Mouse (Mus musculus): ENCODE measurements at regions not wholly inside any gene's neighbourhood (a gene's known extent, or its start where the extent isn't known, plus 50 kb on each side); places are given as distances from the start of the nearest gene placed in this dataset.

- peak overlapping the region; percentile 13 for H3K27ac ChIP-seq
- intact Hi-C loops (cut with DNase I) = loop anchor here (10.0 kb wide), 1 partner anchor 194 kb away; no protein-coding TSS in a partner anchor
- 0 out of 2 replicates have a peak, but pooled peaks have one; percentile 47 for TF ChIP-seq EP300 (IDR thresholded peaks at IDR 0.05; ENCODE audit: insufficient read depth, low read depth, low read length)
- no peak for TF ChIP-seq POLR2A (IDR thresholded peaks at IDR 0.05; ENCODE audit: insufficient read depth, low read depth, low read length)
- no peak for TF ChIP-seq CTCF (IDR thresholded peaks at IDR 0.05)
- WGBS = 57% methylated on average over 11 of the region's 11 CpGs
- peak; percentile 78 to 84 for DNase-seq
- H3K36me3 ChIP-seq (ENCODE audit: control insufficient read depth, insufficient read depth, low read length) = no peaks in the 10 kb centered on the region
- H3K4me3 ChIP-seq = no peak overlapping the region
- no peaks in the 10 kb centered on the region for H3K27me3 ChIP-seq (ENCODE audit: control insufficient read depth, insufficient read depth, low read length)
- H3K9ac ChIP-seq (ENCODE audit: low read depth, low read length) = no peak overlapping the region
- no peaks in the 10 kb centered on the region; the same call in 1 of the 2 replicates for H3K4me1 ChIP-seq (ENCODE audit: control insufficient read depth, insufficient read depth, low read length)
- no peaks in the 10 kb centered on the region for H3K79me2 ChIP-seq (replicated peaks; ENCODE audit: control insufficient read depth, insufficient read depth, low read length)
Observed at GRCm38 (mm10) chr1:80018391-80019065, 157.5 kb upstream of the Serpine2 start.

GRCm38 (mm10) chr1:80015474-80015873 lies 154.5 kb upstream of the Serpine2 start:
- no peaks in the 10 kb centered on the region for H3K27me3 ChIP-seq (ENCODE audit: control insufficient read depth, insufficient read depth, low read length)
- H3K4me1 ChIP-seq (ENCODE audit: control insufficient read depth, insufficient read depth, low read length) = no peaks in the 10 kb centered on the region; the same call in 1 of the 2 replicates
- no peak overlapping the region for H3K27ac ChIP-seq
- no peak for DNase-seq
- no peak for TF ChIP-seq CTCF (IDR thresholded peaks at IDR 0.05)
- no peak for TF ChIP-seq POLR2A (IDR thresholded peaks at IDR 0.05; ENCODE audit: insufficient read depth, low read depth, low read length)
- no peak for TF ChIP-seq EP300 (IDR thresholded peaks at IDR 0.05; ENCODE audit: insufficient read depth, low read depth, low read length)
- H3K36me3 ChIP-seq (ENCODE audit: control insufficient read depth, insufficient read depth, low read length) = no peaks in the 10 kb centered on the region
- intact Hi-C loops (cut with DNase I) = loop anchor here (10.0 kb wide), 1 partner anchor 191 kb away; no protein-coding TSS in a partner anchor
- no peak overlapping the region for H3K9ac ChIP-seq (ENCODE audit: low read depth, low read length)
- no peak overlapping the region for H3K4me3 ChIP-seq
- H3K79me2 ChIP-seq (replicated peaks; ENCODE audit: control insufficient read depth, insufficient read depth, low read length) = no peaks in the 10 kb centered on the region
- 86% methylated on average over 5 of the region's 5 CpGs for WGBS

- Histone ChIP-seq H3K4me3 (no peak overlapping the region), H3K9ac (ENCODE audit: low read depth, low read length) (no peak overlapping the region), H3K27ac (no peak overlapping the region), H3K4me1 (ENCODE audit: control insufficient read depth, insufficient read depth, low read length) (no peaks in the 10 kb centered on the region; the same call in none of the 2 replicates), H3K36me3 (ENCODE audit: control insufficient read depth, insufficient read depth, low read length) (no peaks in the 10 kb centered on the region), H3K79me2 (replicated peaks; ENCODE audit: control insufficient read depth, insufficient read depth, low read length) (no peaks in the 10 kb centered on the region), H3K27me3 (ENCODE audit: control insufficient read depth, insufficient read depth, low read length) (no peaks in the 10 kb centered on the region)
- WGBS = 84% methylated on average over 2 of the region's 2 CpGs
- intact Hi-C loops (cut with DNase I) = loop anchor here (10.0 kb wide), 1 partner anchor 190 kb away; no protein-coding TSS in a partner anchor
- DNase-seq = no peak
- TF ChIP-seq POLR2A (IDR thresholded peaks at IDR 0.05; ENCODE audit: insufficient read depth, low read depth, low read length) (no peak), EP300 (IDR thresholded peaks at IDR 0.05; ENCODE audit: insufficient read depth, low read depth, low read length) (no peak)
Observed at GRCm38 (mm10) chr1:80014586-80014985, 153.6 kb upstream of the Serpine2 start.

GRCm38 (mm10) chr1:80010724-80011123 lies 149.7 kb upstream of the Serpine2 start:
- Histone ChIP-seq H3K27ac (no peak overlapping the region), H3K9ac (ENCODE audit: low read depth, low read length) (no peak overlapping the region), H3K36me3 (ENCODE audit: control insufficient read depth, insufficient read depth, low read length) (no peaks in the 10 kb centered on the region), H3K4me3 (no peak overlapping the region), H3K27me3 (ENCODE audit: control insufficient read depth, insufficient read depth, low read length) (no peaks in the 10 kb centered on the region), H3K4me1 (ENCODE audit: control insufficient read depth, insufficient read depth, low read length) (no peaks in the 10 kb centered on the region; the same call in 1 of the 2 replicates), H3K79me2 (replicated peaks; ENCODE audit: control insufficient read depth, insufficient read depth, low read length) (no peaks in the 10 kb centered on the region)
- peak in 1 of 2 experiments; percentile 26 for DNase-seq
- TF ChIP-seq POLR2A (IDR thresholded peaks at IDR 0.05; ENCODE audit: insufficient read depth, low read depth, low read length) = no peak
- TF ChIP-seq EP300 (IDR thresholded peaks at IDR 0.05; ENCODE audit: insufficient read depth, low read depth, low read length) = no peak
- no peak for TF ChIP-seq CTCF (IDR thresholded peaks at IDR 0.05)
- intact Hi-C loops (cut with DNase I) = loop anchor here (10.0 kb wide), 1 partner anchor 186 kb away; no protein-coding TSS in a partner anchor
- 23% methylated on average over 4 of the region's 4 CpGs for WGBS

GRCm38 (mm10) chr1:79999081-79999480 lies 138.1 kb upstream of the Serpine2 start:
- no peaks in the 10 kb centered on the region for H3K27me3 ChIP-seq (ENCODE audit: control insufficient read depth, insufficient read depth, low read length)
- no peak overlapping the region for H3K27ac ChIP-seq
- no peak overlapping the region for H3K4me3 ChIP-seq
- 56% methylated on average over 11 of the region's 11 CpGs for WGBS
- peak; percentile 62 to 65 for DNase-seq
- no peak for TF ChIP-seq POLR2A (IDR thresholded peaks at IDR 0.05; ENCODE audit: insufficient read depth, low read depth, low read length)
- TF ChIP-seq EP300 (IDR thresholded peaks at IDR 0.05; ENCODE audit: insufficient read depth, low read depth, low read length) = 0 out of 2 replicates have a peak, but pooled peaks have one; percentile 43
- TF ChIP-seq CTCF (IDR thresholded peaks at IDR 0.05) = peak; percentile 66
- no peaks in the 10 kb centered on the region; the same call in 1 of the 2 replicates for H3K4me1 ChIP-seq (ENCODE audit: control insufficient read depth, insufficient read depth, low read length)
- H3K79me2 ChIP-seq (replicated peaks; ENCODE audit: control insufficient read depth, insufficient read depth, low read length) = no peaks in the 10 kb centered on the region
- intact Hi-C loops (cut with DNase I) = loop anchor here (5.0 kb wide), 2 partner anchors 108 to 178 kb away; no protein-coding TSS in a partner anchor
- H3K36me3 ChIP-seq (ENCODE audit: control insufficient read depth, insufficient read depth, low read length) = no peaks in the 10 kb centered on the region
- no peak overlapping the region for H3K9ac ChIP-seq (ENCODE audit: low read depth, low read length)

- no peak overlapping the region for H3K27ac ChIP-seq
- intact Hi-C loops (cut with DNase I) = loop anchor here (5.0 kb wide), 2 partner anchors 109 to 179 kb away; no protein-coding TSS in a partner anchor
- H3K36me3 ChIP-seq (ENCODE audit: control insufficient read depth, insufficient read depth, low read length) = no peaks in the 10 kb centered on the region
- 92% methylated on average over 10 of the region's 10 CpGs for WGBS
- no peak overlapping the region for H3K9ac ChIP-seq (ENCODE audit: low read depth, low read length)
- no peaks in the 10 kb centered on the region for H3K79me2 ChIP-seq (replicated peaks; ENCODE audit: control insufficient read depth, insufficient read depth, low read length)
- H3K27me3 ChIP-seq (ENCODE audit: control insufficient read depth, insufficient read depth, low read length) = no peaks in the 10 kb centered on the region
- H3K4me1 ChIP-seq (ENCODE audit: control insufficient read depth, insufficient read depth, low read length) = no peaks in the 10 kb centered on the region; the same call in 1 of the 2 replicates
- TF ChIP-seq CTCF (IDR thresholded peaks at IDR 0.05) (no peak), POLR2A (IDR thresholded peaks at IDR 0.05; ENCODE audit: insufficient read depth, low read depth, low read length) (no peak), EP300 (IDR thresholded peaks at IDR 0.05; ENCODE audit: insufficient read depth, low read depth, low read length) (no peak)
- DNase-seq = no peak
- no peak overlapping the region for H3K4me3 ChIP-seq
Observed at GRCm38 (mm10) chr1:79997911-79998310, 136.9 kb upstream of the Serpine2 start.

All from heart, adult 2 months (tissue).